Mouse (Mus musculus): Measurements from ENCODE around the gene Cntnap3.
"Not testable (repeated sequence)": the region's sequence is repeated elsewhere in the genome, so short reads cannot be mapped to it uniquely, and the experiment has no call there.

The Cntnap3 gene

DNA sequence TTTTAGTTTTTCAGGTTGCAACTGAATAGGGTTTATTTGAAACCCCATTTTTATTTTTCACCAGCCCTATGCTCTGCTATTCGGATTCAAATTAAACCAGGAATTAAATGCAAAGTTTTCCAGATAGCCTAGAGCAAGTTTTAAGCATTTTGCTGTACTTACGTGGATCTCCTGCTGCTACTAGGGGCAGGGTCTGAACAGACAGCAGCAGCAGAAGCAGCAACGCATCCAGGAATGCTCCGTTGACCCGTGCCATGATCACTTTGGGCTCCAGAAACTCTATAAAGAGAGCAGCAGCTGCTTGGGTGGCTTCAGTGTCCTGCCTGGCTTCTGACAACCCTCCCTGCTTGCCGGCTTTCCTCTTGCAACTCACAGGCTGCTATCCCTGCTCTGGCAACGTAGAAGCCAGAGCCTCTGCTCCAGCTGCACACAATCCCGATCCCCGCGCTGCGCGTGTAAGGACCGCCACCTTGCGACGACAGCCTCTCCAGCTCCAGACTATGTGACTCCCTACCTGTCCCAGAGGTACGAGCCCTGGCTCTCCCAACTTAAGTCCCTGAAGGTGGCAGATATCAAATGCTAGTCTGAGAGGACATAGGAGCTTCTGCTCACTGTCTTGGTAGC lies at the start of gene Cntnap3:
Cntnap3 (minus strand) TSS at position 371 of the 624 bp plus-strand sequence.
- DNase-seq, result no peak

DNA sequence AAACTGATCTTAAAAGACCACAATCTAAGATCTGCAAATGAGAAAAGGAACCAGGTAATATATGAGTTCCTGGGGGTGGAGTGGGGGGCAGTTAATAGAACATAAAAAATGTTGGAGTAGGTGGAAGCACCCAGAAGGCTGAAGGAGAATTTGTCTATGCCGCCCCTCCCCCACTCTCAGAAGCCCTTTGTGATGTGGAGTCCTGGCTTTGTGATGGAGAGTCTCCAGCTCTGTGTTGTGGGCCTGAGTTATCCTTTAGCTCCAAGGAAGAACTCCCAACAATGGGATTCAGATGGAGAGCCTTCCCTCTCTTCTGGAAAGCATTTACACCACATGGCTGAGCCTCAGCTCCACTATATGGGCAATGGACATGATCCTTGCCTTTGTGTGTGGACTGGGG lies 13.4 kb upstream of the Cntnap3 start, which contains the start of gene Spata31:
Spata31 (plus strand) TSS at position 216 of the 400 bp plus-strand sequence.
- no peak for DNase-seq

DNA sequence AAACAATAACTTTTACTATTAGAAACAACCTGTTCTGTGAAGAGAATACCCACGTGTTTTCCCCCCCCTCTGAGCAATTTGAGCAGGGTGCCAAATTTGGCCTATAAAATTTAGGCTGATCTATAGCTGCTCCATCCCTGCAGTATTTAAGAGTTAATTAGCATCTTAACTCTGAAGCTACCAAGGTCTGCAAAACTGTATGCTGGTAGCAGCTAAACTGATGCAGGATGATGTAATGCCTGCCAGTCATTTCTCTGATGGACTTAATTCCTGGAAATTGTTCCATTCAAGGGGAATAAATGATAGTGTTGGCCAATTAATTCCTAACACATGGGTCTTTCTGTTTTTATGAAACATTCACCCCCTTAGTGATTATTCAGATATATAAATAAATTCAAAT lies 623 bp downstream of the Cntnap3 start:
- no peak for DNase-seq

DNA sequence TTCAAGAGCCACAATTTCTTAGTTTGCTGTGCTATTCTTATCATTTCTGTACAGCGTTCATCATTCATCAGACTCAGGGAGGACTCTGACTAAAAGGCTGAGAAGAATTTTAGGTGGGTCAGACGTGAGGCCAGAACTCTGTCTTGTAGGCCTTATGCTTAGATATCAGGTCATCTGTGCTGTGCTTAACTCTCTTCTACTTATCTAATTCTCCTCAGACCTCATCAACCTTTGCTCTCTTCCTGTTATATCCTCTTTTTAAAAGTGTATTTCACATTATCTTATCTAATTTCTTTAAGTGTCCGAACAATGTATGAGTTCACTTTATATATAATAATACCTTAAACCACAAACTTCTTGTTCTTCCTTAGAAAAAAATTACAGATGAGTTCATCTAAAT lies 38.4 kb downstream of the Cntnap3 start:
- DNase-seq, result no peak

DNA sequence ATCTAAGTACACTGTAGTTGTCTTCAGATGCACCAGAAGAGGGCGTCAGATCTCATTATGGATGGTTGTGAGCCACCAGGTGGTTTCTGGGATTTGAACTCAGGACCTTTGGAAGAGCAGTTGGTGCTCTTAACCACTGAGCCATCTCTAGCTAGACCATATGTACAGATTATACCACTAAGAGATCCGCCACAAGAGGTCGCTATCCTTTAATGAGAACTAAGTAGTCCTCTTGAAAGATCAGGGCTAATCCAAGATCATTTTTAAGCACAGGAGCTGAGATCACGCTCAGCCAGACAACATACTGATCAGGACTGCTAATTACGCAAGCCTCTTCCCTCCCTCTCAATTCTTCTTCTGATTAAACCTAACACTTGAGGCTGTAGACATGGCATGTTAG lies 78.9 kb downstream of the Cntnap3 start:
- not testable (repeated sequence) for DNase-seq

DNA sequence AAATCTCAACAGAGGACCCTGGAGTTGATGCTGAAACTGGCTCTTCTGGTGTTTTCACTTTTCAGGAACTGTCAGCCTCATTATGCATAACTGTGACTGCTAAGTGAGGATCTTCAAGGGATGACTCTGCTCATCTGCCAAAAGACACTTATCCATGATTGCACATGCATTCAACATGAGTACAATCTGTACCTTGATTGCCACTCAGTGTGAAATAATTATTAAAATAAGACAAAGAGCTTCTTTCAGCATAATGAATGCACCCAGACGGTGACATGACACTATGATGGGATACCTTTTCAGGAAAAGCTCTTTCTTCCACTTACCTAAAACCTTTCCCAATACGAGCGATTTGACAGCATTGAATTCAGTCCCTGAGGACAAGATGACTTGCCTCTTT lies 158.4 kb downstream of the Cntnap3 start:
- DNase-seq, result no peak

DNA sequence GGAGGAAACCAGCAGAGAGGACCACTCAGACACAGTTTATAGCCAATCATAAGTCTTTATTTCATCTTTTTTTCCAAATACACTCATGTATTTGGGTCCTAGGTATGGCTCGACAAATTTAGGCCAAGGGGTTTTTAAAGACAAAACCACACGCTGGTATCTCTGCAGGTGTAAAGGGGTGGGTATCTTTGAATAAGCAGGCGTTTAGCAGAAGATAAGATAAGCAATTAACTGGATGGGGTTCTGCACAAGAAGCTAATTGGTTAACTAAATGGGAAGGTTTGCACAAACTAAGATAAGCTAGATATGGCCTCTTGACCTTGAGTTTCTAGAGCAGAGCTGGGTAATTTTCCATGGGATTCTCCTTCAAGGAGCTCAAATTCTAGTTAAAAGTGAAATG lies 171.5 kb downstream of the Cntnap3 start:
- DNase-seq, result no peak

DNA sequence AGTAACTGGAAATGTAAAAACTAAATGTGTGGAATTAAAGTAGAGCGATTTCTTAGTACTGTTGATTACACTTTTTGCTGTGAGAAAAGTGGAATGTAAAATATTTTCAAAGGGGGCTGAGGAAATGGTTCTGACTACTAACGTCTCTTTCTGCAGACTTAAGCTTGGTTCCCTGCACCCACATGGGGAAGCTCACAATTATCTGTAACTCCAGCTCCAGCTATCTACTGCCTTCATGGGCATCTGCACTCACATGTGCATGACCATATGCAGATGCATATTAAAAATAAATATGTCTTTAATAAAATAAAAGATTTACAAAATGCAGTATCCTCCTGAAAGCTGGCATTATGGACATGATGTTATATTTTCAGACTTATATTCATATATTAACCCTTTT lies 187.0 kb downstream of the Cntnap3 start:
- DNase-seq, result no peak

DNA sequence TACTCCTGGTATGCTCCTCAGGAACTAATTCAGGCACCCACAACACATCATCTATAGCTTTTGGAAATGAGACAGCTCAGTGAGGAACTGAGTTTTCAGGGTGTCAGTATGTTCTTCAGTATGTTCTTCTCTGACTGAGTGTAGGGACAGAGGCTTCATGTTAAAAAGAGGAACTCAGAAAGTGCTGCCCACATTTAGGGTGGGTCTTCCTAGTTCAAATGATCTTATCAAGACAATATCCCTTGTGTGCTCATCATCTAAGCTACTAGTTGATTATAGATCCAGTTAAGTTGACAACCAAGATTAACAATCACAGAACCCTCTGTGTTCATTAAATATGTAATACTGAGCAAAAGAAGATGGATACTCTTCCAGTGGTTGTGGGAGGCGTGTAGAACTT lies 211.3 kb downstream of the Cntnap3 start:
- no peak for DNase-seq

Data from lung, postnatal 4 days (tissue).